Mouse (Mus musculus) spleen, adult 2 months (tissue): ENCODE results near the gene Farp1.

Experiments
- CTCF ChIP-seq: fragments of 200-500 bp; IDR thresholded peaks from 2 replicates; pipeline ENCODE4 v1.5.1; 2011; ENCODE audit warnings: mild to moderate bottlenecking, inconsistent platforms; ENCODE audit not compliant: insufficient read depth, insufficient read length, insufficient replicate concordance; ENCODE audit errors: extremely low read depth
- POLR2A ChIP-seq: fragments of 200-500 bp; IDR thresholded peaks from 2 replicates; pipeline ENCODE4 v1.6.1; 2011; ENCODE audit warnings: low read depth, low read length, inconsistent platforms

- TF ChIP-seq CTCF, result no peak
- no peak for TF ChIP-seq POLR2A
These were observed 1.7 kb downstream of the Farp1 start for GRCm38 (mm10) chr14:121036612-121037221.
